Mouse (Mus musculus) layer of hippocampus, adult 2 months (tissue): ENCODE measurements at regions not wholly inside any gene's neighbourhood (a gene's known extent, or its start where the extent isn't known, plus 50 kb on each side); places are given as distances from the start of the nearest gene placed in this dataset.

ENCODE experiments used
- DNase-seq, 2 experiments: peaks; one replicate each; pipeline ENCODE4 v3.0.0; 2022; ENCODE audit warnings: low spot score in 2 of 2
- H3K27ac ChIP-seq: fragments of 200-600 bp; 2 replicates; pipeline ENCODE4 v1.8.1; 2022
- H3K4me3 ChIP-seq: fragments of 200-600 bp; 2 replicates; pipeline ENCODE4 v1.8.1; 2022; ENCODE audit warnings: mild to moderate bottlenecking
- CTCF ChIP-seq: fragments of 200-600 bp; conservative IDR thresholded peaks from 2 replicates; pipeline ENCODE4 v1.8.1; 2022; ENCODE audit warnings: antibody characterized with exemption, mild to moderate bottlenecking, moderate library complexity

DNA sequence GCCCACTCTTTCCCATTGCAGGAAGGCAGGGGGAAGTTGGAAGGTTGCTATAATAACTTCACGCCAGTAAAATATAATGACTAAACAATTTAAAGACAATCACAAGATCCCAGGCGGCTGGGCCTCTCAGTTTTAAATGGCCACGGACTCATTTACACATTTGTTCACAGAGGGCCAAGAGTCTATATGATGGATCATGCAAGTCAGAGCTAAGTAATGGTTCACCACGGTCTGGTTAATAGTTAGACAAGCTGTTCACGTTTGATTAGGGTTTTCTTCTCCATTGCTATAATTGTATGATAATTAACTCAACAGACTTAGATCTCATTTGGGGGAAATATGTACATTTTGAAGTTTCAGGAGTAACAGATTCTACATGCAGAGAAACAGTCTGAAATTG is 170.0 kb downstream of the Ppargc1a start:
- no peak overlapping the region for H3K4me3 ChIP-seq
- TF ChIP-seq CTCF = no peak
- no peak for DNase-seq
- no peak overlapping the region for H3K27ac ChIP-seq

DNA sequence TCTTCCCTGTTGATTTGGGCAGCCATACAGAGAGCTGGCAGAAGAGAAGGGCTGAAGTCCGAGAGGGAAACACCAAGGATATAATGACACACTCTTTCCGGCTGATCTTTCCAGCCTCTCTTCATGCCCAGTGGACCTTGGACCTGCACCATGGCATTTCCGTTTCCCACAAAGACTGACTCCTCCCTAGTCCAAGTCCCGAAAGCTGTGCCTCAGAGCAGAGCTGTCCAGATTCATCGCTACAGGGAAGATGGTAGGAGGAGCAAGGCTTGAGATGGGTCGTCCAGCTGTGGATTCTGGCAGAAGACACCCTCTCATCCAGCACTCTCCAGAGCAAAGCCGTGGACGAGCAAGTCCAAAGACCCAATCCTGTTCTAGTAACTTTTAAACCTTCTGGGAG is 176.2 kb downstream of the Ppargc1a start:
- no peak for TF ChIP-seq CTCF
- Histone ChIP-seq H3K27ac (no peak overlapping the region), H3K4me3 (no peak overlapping the region)
- DNase-seq = no peak

DNA sequence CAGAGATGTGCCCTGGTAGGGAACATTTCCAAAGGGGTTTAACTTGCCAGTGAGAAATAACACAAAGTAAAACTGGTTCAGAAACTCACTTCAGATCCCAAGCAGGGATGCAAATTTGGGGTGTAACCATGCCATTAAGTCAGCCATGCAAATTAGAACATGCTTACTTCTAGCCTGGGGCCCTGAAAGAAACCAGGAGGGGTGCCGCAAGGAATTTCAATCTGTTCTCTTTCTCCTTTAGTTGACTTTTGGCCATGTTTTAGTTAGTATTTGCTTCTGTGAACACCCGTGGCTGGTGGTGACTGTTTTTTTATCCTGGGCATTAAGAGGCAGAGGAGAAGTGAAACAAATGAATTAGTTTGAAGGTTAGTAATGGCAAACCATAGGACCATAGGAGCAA is 179.8 kb downstream of the Ppargc1a start:
- no peak for TF ChIP-seq CTCF
- Histone ChIP-seq H3K4me3 (no peak overlapping the region), H3K27ac (no peak overlapping the region)
- no peak for DNase-seq

DNA sequence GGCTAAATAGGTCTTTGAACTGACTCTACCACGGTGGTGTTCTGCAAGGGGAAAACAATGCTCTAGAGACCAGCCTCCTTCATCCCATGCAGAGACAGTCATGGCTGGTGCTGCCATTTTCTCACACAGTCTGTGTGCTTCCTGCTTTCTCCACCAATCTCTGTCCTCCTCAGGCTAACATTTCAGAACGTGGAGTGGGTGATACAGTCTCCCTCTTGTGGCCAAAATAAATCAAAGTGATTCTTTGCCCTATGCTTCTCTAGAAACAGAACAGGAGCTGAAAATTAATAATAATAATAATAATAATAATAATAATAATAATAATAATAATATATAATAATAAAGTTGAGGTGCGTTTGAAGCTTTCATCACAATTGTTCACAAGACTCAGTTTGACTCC is 181.1 kb downstream of the Ppargc1a start:
- DNase-seq = no peak
- Histone ChIP-seq H3K4me3 (no peak overlapping the region), H3K27ac (no peak overlapping the region)
- TF ChIP-seq CTCF = peak; percentile 58

DNA sequence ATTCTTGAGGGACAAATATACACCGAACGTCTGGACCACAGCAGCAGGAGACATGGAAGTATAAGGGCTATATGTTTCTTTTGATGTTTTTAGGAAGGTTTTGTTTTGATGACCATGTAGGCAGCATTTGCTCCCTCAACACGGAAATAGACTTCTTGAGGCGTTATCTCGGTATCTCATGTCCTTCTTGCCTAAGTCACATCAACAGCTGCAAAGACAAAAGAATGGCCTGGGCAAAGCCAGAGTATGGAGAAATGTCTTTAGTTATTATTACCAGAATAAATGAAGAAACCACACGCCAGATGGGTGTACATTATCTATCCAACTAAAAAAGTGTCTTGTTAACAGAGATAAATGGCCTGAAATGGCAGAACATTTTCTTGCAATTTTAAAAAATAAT is 183.2 kb downstream of the Ppargc1a start:
- H3K27ac ChIP-seq = no peak overlapping the region
- no peak overlapping the region for H3K4me3 ChIP-seq
- TF ChIP-seq CTCF = no peak
- no peak for DNase-seq

DNA sequence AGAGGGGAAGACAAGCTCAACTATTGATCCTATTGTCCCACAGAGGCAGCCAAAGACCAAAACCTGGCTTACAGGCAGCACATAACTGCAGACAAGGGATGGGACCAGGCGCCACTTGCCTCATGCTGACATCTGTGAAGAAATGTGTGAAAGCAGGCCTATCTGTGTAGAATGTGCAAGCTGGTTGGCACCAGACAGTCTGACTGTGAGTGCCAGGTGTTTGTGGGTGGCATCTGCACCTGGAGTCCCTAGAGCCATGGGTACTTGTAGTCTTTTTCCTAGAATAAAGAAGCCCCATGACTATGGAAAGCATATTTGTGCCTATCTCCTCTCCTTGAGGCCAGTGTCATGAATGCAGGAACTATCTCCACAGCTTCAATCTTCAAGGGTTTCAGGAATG is 208.4 kb downstream of the Ppargc1a start:
- Histone ChIP-seq H3K4me3 (no peak overlapping the region), H3K27ac (no peak overlapping the region)
- DNase-seq = peak; percentile 17 to 43
- no peak for TF ChIP-seq CTCF

DNA sequence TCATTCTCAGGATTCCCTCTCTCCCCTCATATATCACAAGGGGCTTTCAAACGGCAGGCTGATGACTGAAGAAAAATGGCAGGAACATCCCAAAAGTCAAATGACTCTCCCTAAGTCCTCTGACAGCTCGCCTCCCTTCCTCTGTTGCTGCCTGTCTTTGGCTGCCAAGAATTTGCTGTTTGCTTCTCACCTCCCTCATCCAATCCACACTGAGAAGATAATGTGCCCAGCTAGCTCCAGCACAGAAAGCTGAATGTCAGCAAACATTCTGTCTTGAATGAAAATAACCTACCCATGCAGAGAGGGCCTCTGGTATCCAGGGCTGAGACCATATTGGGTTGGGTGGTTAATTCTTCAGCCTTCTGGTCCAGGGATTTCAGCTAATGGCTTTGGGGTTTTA is 219.3 kb downstream of the Ppargc1a start:
- H3K27ac ChIP-seq = no peak overlapping the region
- TF ChIP-seq CTCF = no peak
- peak; percentile 13 for DNase-seq
- H3K4me3 ChIP-seq = no peak overlapping the region

DNA sequence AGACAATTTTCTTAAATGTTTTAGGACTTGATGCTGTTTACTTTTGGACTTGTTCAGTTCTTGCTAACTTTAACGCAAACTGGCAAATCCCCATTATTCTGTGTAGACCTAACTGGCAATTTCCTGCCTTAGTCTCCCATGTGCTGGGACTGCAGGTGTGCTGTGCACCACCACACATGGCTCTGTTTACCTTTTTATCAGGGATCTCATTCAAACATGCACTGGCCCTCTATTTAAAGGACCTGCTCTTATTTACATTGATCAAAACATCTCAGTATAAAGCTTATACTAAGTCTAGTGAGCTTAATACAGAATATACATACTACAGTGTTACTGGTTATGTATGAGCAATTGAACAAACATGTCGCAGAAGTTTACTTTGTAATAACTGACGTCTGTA is 238.4 kb downstream of the Ppargc1a start:
- no peak overlapping the region for H3K27ac ChIP-seq
- no peak for DNase-seq
- no peak for TF ChIP-seq CTCF
- no peak overlapping the region for H3K4me3 ChIP-seq

DNA sequence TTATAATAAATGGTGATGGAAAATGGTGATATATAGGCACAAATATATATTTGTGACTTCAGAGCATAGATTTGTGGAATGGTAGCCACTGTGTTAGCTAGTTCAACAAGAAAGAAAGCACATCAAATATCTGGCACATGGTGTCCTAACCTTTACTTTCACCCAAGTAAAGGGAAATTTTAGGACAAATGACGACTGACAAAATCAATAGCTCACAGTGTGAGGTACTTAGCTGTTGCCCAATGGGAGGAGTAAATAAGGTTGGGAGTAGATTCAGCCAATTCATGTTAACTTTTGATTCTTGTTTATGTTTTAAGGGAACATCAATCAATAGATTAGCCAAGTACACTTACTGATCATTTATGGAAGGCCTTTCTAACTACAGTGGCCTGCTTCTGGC is 278.3 kb downstream of the Ppargc1a start:
- Histone ChIP-seq H3K27ac (no peak overlapping the region), H3K4me3 (no peak overlapping the region)
- no peak for TF ChIP-seq CTCF
- no peak for DNase-seq

DNA sequence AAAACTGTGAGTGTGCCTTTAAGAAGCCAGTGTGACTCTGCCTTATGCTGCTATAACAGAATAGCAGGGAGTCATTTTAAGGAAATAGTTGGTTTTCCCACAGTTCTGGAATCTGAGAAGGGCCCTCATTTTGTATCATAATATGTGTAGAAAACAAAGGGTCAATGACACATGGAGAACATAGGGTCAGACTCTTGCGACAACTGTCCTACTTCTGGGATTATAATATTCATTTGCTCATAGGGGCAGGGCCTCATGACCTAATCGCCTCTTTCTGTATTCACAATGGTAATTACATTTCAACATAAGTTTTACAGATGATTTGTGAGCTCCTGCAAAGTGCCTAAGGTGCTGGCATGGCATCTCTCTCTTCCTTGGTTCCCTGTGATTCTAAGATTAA is 279.3 kb downstream of the Ppargc1a start:
- Histone ChIP-seq H3K4me3 (no peak overlapping the region), H3K27ac (no peak overlapping the region)
- no peak for TF ChIP-seq CTCF
- DNase-seq = no peak

DNA sequence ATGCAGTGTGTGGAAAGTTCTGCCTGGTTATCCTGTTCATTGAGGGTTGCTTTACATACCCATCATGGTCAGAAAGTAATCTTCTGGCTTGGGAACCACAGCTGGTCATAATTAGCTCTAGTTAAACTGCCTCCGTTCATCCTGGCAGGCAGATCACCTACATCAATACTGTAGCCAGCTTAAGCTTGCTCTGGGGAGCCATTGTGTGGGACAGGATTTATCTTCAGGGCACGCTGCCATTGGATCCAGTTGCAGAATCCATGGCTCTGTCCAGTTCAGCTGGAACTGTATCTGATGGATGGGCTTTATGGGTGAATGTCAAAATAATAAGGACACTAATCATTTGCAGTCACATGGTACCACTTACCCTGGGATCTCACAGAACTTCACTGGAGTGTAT is 326.4 kb downstream of the Ppargc1a start:
- Histone ChIP-seq H3K27ac (no peak overlapping the region), H3K4me3 (no peak overlapping the region)
- no peak for DNase-seq
- no peak for TF ChIP-seq CTCF

DNA sequence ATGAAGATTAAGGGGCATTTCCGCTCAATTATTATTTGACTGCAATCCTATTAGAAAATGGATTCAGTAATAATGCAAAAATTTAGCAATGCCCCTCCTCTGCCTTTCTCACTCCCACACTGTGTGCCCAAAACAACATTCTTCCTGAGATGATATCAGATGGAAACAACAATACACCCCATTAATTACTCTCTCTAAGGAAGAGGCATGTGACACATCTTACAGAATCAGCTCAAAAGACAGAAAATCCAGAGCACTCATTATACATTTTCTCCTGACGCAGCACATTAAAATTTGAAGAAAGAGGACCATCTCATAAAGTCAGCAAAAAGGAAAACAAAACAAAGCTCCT is 333.5 kb downstream of the Ppargc1a start:
- H3K27ac ChIP-seq = no peak overlapping the region
- TF ChIP-seq CTCF = no peak
- H3K4me3 ChIP-seq = no peak overlapping the region
- DNase-seq = no peak

DNA sequence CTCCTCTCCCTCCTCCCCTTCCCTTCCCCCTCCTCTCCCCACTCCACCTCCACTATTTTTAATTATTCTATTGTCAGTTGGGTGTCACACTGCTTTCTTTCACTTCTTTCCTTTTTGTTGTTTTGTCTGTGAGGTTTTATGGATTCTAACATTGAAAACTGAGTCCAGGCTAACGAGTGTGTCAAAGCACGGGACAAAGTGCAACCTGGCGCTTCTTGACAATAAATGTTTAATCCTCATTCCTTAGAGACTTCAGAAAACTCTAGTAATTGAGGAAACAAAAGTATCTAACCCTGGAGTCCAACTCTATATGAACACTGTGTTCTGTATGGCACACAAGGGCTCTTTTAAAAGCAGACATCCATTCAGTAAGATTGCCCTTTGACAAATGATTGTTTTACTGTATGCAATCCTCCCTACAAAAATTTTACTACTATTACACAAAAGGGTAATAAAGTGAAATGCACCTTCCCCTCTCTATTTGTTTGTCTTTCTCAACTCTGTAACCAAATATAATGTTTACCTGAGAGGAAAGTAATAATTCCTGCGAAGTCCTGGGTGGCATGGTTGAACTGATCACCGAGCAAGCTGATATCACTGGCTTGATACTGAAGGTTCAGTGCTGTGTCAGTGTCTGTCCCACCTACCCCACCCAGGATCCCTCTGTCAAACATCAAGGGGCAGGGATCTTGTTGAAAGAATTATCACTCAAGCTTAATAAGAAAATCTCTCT is 334.1 kb downstream of the Ppargc1a start:
- no peak overlapping the region for H3K27ac ChIP-seq
- TF ChIP-seq CTCF = no peak
- no peak overlapping the region for H3K4me3 ChIP-seq
- no peak for DNase-seq

DNA sequence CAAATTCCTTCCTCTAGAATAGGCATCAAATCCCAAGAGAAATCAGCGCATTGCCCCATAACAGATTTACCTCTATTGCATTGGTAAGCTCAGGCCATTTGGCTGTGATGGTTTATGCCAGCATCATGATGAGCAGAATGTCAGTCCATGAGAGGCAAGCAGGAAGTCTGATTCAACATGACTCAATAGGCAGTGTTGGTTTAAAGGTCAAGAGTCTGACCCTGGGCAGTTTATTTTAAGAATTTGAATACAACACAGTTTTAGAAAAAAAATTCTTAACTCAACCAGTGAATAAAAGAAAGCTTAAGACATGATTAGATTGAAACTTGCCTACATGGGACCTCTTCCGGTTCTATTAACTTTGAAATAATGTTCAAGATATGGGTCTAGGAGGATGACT is 337.7 kb downstream of the Ppargc1a start:
- Histone ChIP-seq H3K4me3 (no peak overlapping the region), H3K27ac (no peak overlapping the region)
- TF ChIP-seq CTCF = no peak
- no peak for DNase-seq

DNA sequence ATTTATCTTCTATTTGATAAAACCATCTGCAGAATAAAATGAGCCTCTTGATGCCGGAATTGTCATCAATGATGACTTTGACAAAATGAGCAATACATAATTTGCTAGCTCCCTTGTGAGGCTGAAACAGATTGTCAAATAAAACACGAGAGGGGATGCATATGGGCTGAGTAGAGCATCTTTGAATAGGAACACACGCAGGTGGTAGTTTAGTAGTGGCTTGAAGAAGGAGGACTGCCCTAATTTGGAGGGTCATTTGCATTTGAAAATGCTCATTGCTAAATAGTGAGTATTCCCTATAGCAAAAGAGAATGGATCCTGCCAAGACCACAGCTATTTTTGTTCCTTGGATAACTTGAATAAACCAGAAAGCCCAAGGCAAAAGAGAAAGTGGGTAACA is 339.5 kb downstream of the Ppargc1a start:
- H3K27ac ChIP-seq = no peak overlapping the region
- no peak for TF ChIP-seq CTCF
- H3K4me3 ChIP-seq = no peak overlapping the region
- peak in 1 of 2 experiments; percentile 13 for DNase-seq
